In the genomic region with DNA sequence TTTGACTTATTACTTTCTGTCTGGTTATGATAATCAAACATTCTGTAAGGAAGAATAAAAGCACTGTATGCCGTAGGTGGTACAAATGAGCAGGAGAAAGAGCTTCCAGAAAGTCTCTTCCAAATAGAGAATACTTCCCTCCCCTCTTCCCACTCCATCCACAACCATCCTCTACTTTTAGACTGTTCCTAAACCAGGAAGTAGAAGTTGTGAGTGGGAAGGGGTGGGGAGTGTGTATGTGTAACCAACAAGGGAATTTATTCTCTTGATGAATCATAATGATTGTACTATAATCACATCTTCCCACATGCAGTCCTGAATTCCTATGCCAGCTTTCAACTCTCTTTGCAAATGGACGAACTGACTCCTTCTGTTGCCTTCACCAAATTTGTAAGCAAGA, we compare ENCODE assay signal across 15 mouse cellular contexts.
DNase-seq lines count a peak whose midpoint lies in the region.
"Had no signal": no experiment of that assay in that cellular context is flagged by ENCODE, and none has a peak within 500 bp of the region (broad histone marks: within the 10 kb centered on the region; RNA-seq: fewer than 3 reads in every experiment).

No protein-coding gene starts in this region.

- DNase-seq in layer of hippocampus, adult 11-12 months (ENCODE audit: low spot score), result peak; percentile 26
- DNase-seq in layer of hippocampus, postnatal 25 days (ENCODE audit: extremely low spot score in 1 of 2, low spot score in 1 of 2), result no peak
- DNase-seq in brain, adult 2 months (ENCODE audit: low read depth, low spot score), result peak; percentile 87
- DNase-seq in layer of hippocampus, adult 9-11 months, result peak; percentile 80
- DNase-seq in left cerebral cortex, postnatal 36 days (ENCODE audit: low spot score in 2 of 2), result peak; percentile 19 to 21
- DNase-seq in adrenal gland, adult 2 months, result no peak
- DNase-seq in gastrocnemius, postnatal 14 days, result no peak
- no peak for DNase-seq in cerebellum, postnatal 36 days
- DNase-seq: cerebellum, adult 8-10 months; heart, postnatal 36 days; kidney, adult 9 months; kidney, postnatal 25 days; liver, postnatal 0 days; lung, postnatal 14 days; thymus, adult 18-20 months had no signal

- intact Hi-C loops in left cerebral cortex, postnatal 36 days (cut with DNase I), result no loop called here
- intact Hi-C loops in gastrocnemius, postnatal 14 days (cut with DNase I; ENCODE audit: low total_unique reads), result no loop called here

Comparison
In these comparisons a context has a peak if more than half of its experiments do, and no peak if none do; other contexts are left out.
1. DNase-seq: peak in layer of hippocampus, adult 11-12 months (single experiment), brain, adult 2 months (single experiment), layer of hippocampus, adult 9-11 months (single experiment) and left cerebral cortex, postnatal 36 days (2 of 2); none in layer of hippocampus, postnatal 25 days (0 of 2), adrenal gland, adult 2 months (single experiment), gastrocnemius, postnatal 14 days (single experiment) and cerebellum, postnatal 36 days (0 of 2).